Mouse (Mus musculus) cerebellum, adult 2 months (tissue): ENCODE data around the gene Cacng7. TPM values are rescaled to one million over a fixed set of nuclear protein-coding genes. Genes with fewer than 3 reads are reported as not detected.

Experiments used
- DNase-seq, 2 experiments: peaks; one replicate each; pipeline ENCODE4 v3.0.0; 2021
- H3K27ac ChIP-seq: fragments of 200-500 bp; 2 replicates; pipeline ENCODE4 v1.5.1; 2012; ENCODE audit warnings: low read length, control low read depth, inconsistent platforms; ENCODE audit not compliant: insufficient read depth
- H3K27me3 ChIP-seq: fragments of 200-500 bp; 2 replicates; pipeline ENCODE4 v1.6.1; 2012; ENCODE audit warnings: inconsistent platforms, mild to moderate bottlenecking, low read length, moderate library complexity; ENCODE audit not compliant: control insufficient read depth, insufficient read depth
- H3K4me1 ChIP-seq: fragments of 200-500 bp; 2 replicates; pipeline ENCODE4 v1.6.1; 2011; ENCODE audit warnings: low read length; ENCODE audit not compliant: control insufficient read depth, insufficient read depth
- H3K4me3 ChIP-seq: fragments of 200-500 bp; replicated peaks from 2 replicates; pipeline ENCODE3; 2011; ENCODE audit warnings: mild to moderate bottlenecking, low read depth, low read length, control low read depth; ENCODE audit not compliant: insufficient read depth
- CTCF ChIP-seq: fragments of 200-500 bp; IDR thresholded peaks from 2 replicates; pipeline ENCODE4 v1.5.1; 2011; ENCODE audit warnings: low read depth, mild to moderate bottlenecking, control low read depth, low read length, moderate library complexity, borderline replicate concordance; ENCODE audit not compliant: insufficient read depth
- POLR2A ChIP-seq: fragments of 200-500 bp; IDR thresholded peaks from 2 replicates; pipeline ENCODE4 v1.6.1; 2011; ENCODE audit warnings: low read length, control low read depth, borderline replicate concordance; ENCODE audit not compliant: insufficient read depth
- WGBS: fragments of 180-500 bp; shearing (Covaris S2); methylation state at CpG from one replicate; pipeline ENCODE4 v1.1.7; 2018; 5-methylcytosine and 5-hydroxymethylcytosine counted together
- polyA plus RNA-seq: library from polyadenylated mRNA; depleted of rRNA; stranded (reverse); fragments of >200 nt; gene quantifications from 2 replicates; pipeline ENCODE4 v1.2.3, GENCODE M21; 2012

Gene Cacng7
- polyA plus RNA-seq, 1 experiment: 278 TPM

- Histone ChIP-seq H3K27ac (no peak overlapping the region), H3K4me3 (peak overlapping the region; percentile 38), H3K4me1 (0 out of 2 replicates have a peak, but pooled peaks cover 3% of the 10 kb centered on the region), H3K27me3 (no peaks in the 10 kb centered on the region)
- DNase-seq: peak; percentile 30 to 35
- no peak for TF ChIP-seq POLR2A
- TF ChIP-seq CTCF: no peak
- 12% methylated on average over 10 of the region's 10 CpGs for WGBS
Observed at GRCm38 (mm10) chr7:3304298-3304697, 28.5 kb upstream of the Cacng7 start.

GRCm38 (mm10) chr7:3306400-3306799, 26.4 kb upstream of the Cacng7 start:
- TF ChIP-seq CTCF (no peak), POLR2A (no peak)
- no peak overlapping the region for H3K27ac ChIP-seq
- 86% methylated on average over 3 of the region's 3 CpGs for WGBS
- H3K4me1 ChIP-seq: no peaks in the 10 kb centered on the region
- no peak for DNase-seq
- H3K4me3 ChIP-seq: no peak overlapping the region
- no peaks in the 10 kb centered on the region for H3K27me3 ChIP-seq

- no peak overlapping the region for H3K27ac ChIP-seq
- H3K4me1 ChIP-seq: no peaks in the 10 kb centered on the region
- no peak for DNase-seq
- H3K27me3 ChIP-seq: no peaks in the 10 kb centered on the region
- TF ChIP-seq POLR2A (no peak), CTCF (no peak)
- WGBS: 77% methylated on average over 4 of the region's 4 CpGs
- H3K4me3 ChIP-seq: no peak overlapping the region
Observed at GRCm38 (mm10) chr7:3308646-3309045, 24.1 kb upstream of the Cacng7 start.

GRCm38 (mm10) chr7:3310233-3310632, 22.5 kb upstream of the Cacng7 start:
- no peak for TF ChIP-seq POLR2A
- no peak for TF ChIP-seq CTCF
- 97% methylated on average over 7 of the region's 7 CpGs for WGBS
- no peak for DNase-seq
- H3K4me1 ChIP-seq: no peaks in the 10 kb centered on the region
- no peak overlapping the region for H3K27ac ChIP-seq
- H3K27me3 ChIP-seq: no peaks in the 10 kb centered on the region
- no peak overlapping the region for H3K4me3 ChIP-seq

- no peak for DNase-seq
- no peaks in the 10 kb centered on the region for H3K4me1 ChIP-seq
- H3K27me3 ChIP-seq: no peaks in the 10 kb centered on the region
- no peak overlapping the region for H3K27ac ChIP-seq
- H3K4me3 ChIP-seq: no peak overlapping the region
- TF ChIP-seq CTCF (no peak), POLR2A (no peak)
- 86% methylated on average over 8 of the region's 8 CpGs for WGBS
Observed at GRCm38 (mm10) chr7:3313571-3313970, 19.2 kb upstream of the Cacng7 start.

- TF ChIP-seq POLR2A: no peak
- no peak for TF ChIP-seq CTCF
- WGBS: 71% methylated on average over 5 of the region's 5 CpGs
- Histone ChIP-seq H3K4me3 (no peak overlapping the region), H3K27ac (no peak overlapping the region), H3K27me3 (no peaks in the 10 kb centered on the region), H3K4me1 (no peaks in the 10 kb centered on the region)
- DNase-seq: no peak
Observed at GRCm38 (mm10) chr7:3314121-3314520, 18.6 kb upstream of the Cacng7 start.

GRCm38 (mm10) chr7:3317704-3318103, 15.1 kb upstream of the Cacng7 start:
- Histone ChIP-seq H3K27ac (no peak overlapping the region), H3K4me3 (no peak overlapping the region), H3K4me1 (no peaks in the 10 kb centered on the region), H3K27me3 (no peaks in the 10 kb centered on the region)
- TF ChIP-seq CTCF (no peak), POLR2A (no peak)
- DNase-seq: no peak
- WGBS: 53% methylated on average over 4 of the region's 4 CpGs

GRCm38 (mm10) chr7:3320856-3321255, 11.9 kb upstream of the Cacng7 start:
- H3K4me3 ChIP-seq: no peak overlapping the region

More at GRCm38 (mm10) chr7:3320856-3321255, 11.9 kb upstream of the Cacng7 start:
- Histone ChIP-seq H3K27ac (no peak overlapping the region), H3K27me3 (no peaks in the 10 kb centered on the region), H3K4me1 (no peaks in the 10 kb centered on the region)
- TF ChIP-seq POLR2A: no peak
- no peak for TF ChIP-seq CTCF
- DNase-seq: no peak
- WGBS: 67% methylated on average over 3 of the region's 3 CpGs
